In the genomic region with DNA sequence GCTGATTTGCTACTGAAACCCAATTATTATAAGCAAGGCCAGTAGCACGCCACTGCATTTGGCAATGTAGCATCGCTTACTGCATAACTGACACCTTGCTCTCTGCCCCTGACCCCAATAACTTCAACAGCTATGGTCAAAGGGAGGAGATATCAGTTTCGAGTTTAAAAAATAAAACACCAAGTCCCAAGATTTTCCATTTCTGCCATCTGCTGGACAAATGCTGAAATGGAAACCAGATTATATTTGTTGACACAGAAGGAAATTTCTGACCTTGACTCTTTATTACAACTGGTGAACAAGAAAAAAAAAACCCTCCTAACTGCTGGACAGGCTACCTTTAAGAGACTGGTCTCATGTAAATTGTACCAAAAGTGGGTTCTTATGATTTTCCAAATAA, we compare ENCODE assay signal across 8 mouse cellular contexts. TPM values are rescaled to one million over a fixed set of nuclear protein-coding genes. Genes with fewer than 3 reads are reported as not detected.
DNase-seq lines count a peak whose midpoint lies in the region; ATAC-seq and TF ChIP-seq lines count a peak whose summit lies in the region.
"Had no signal": no experiment of that assay in that cellular context is flagged by ENCODE, and none has a peak within 500 bp of the region (broad histone marks: within the 10 kb centered on the region; RNA-seq: fewer than 3 reads in every experiment).

No protein-coding gene starts in this region.

- no peak overlapping the region for H3K4me2 ChIP-seq in intestine, postnatal 0 days (replicated peaks; ENCODE audit: low read depth)
- H3K4me2 ChIP-seq in intestine, embryonic 15.5 days (replicated peaks) = no peak overlapping the region
- no peak overlapping the region for H3K4me2 ChIP-seq in midbrain, postnatal 0 days (ENCODE audit: low read depth, low read length, poor library complexity, severe bottlenecking)
- no peak overlapping the region for H3K4me2 ChIP-seq in midbrain, embryonic 16.5 days (ENCODE audit: low read length)

- TF ChIP-seq CTCF in intestine, postnatal 0 days (IDR thresholded peaks at IDR 0.05; ENCODE audit: low read depth) = peak; percentile 68
- peak; percentile 77 for TF ChIP-seq CTCF in midbrain, postnatal 0 days (IDR thresholded peaks at IDR 0.05)

- peak; percentile 59 for DNase-seq in midbrain, postnatal 0 days (ENCODE audit: low spot score)
- peak; percentile 48 to 68 for DNase-seq in cerebellum, postnatal 10 days
- peak; percentile 4 for DNase-seq in retina, postnatal 7 days (ENCODE audit: low read depth, low spot score)
- no peak for DNase-seq in gastrocnemius, adult 18-20 months (ENCODE audit: low spot score)
- DNase-seq: gastrocnemius, postnatal 10 days had no signal

- H3K4me3 ChIP-seq in intestine, postnatal 0 days (ENCODE audit: low read depth, low read length) = no peak overlapping the region
- H3K4me3 ChIP-seq in intestine, embryonic 15.5 days (replicated peaks) = no peak overlapping the region
- no peak overlapping the region for H3K4me3 ChIP-seq in midbrain, postnatal 0 days (ENCODE audit: low read depth, low read length)
- H3K4me3 ChIP-seq in midbrain, embryonic 16.5 days (ENCODE audit: low read depth, low read length) = no peak overlapping the region

- ATAC-seq in intestine, postnatal 0 days = no peak
- no peak for ATAC-seq in intestine, embryonic 15.5 days
- ATAC-seq in midbrain, postnatal 0 days (ENCODE audit: low FRiP score) = no peak
- no peak for ATAC-seq in midbrain, embryonic 16.5 days

- H3K4me1 ChIP-seq in intestine, postnatal 0 days (replicated peaks; ENCODE audit: control insufficient read depth, insufficient read depth, low read length) = no peaks in the 10 kb centered on the region
- H3K4me1 ChIP-seq in intestine, embryonic 15.5 days (replicated peaks) = no peaks in the 10 kb centered on the region
- no peaks in the 10 kb centered on the region for H3K4me1 ChIP-seq in midbrain, postnatal 0 days (ENCODE audit: insufficient read depth, low read length)
- H3K4me1 ChIP-seq in midbrain, embryonic 16.5 days (ENCODE audit: control insufficient read depth, insufficient read depth, low read length) = peaks cover 9% of the 10 kb centered on the region

- 36% methylated on average over 3 of the region's 3 CpGs for WGBS in intestine, postnatal 0 days
- WGBS in intestine, embryonic 15.5 days = 36% methylated on average over 3 of the region's 3 CpGs
- WGBS in midbrain, postnatal 0 days = 48% methylated on average over 3 of the region's 3 CpGs
- WGBS in midbrain, embryonic 16.5 days = 51% methylated on average over 3 of the region's 3 CpGs

- H3K27me3 ChIP-seq in intestine, postnatal 0 days (replicated peaks; ENCODE audit: control insufficient read depth, insufficient read depth, low read length) = no peaks in the 10 kb centered on the region
- H3K27me3 ChIP-seq in intestine, embryonic 15.5 days (replicated peaks) = no peaks in the 10 kb centered on the region
- no peaks in the 10 kb centered on the region for H3K27me3 ChIP-seq in midbrain, postnatal 0 days (ENCODE audit: insufficient read depth, low read length)
- no peaks in the 10 kb centered on the region; the same call in 1 of the 2 replicates for H3K27me3 ChIP-seq in midbrain, embryonic 16.5 days (ENCODE audit: control insufficient read depth, insufficient read depth, low read depth, low read length)

- H3K9ac ChIP-seq in intestine, postnatal 0 days (ENCODE audit: low read depth, low read length) = no peak overlapping the region
- no peak overlapping the region for H3K9ac ChIP-seq in intestine, embryonic 15.5 days
- no peak overlapping the region for H3K9ac ChIP-seq in midbrain, postnatal 0 days (replicated peaks; ENCODE audit: low read length, poor library complexity, severe bottlenecking)
- H3K9ac ChIP-seq in midbrain, embryonic 16.5 days (ENCODE audit: low read depth, low read length) = no peak overlapping the region

- no peaks in the 10 kb centered on the region for H3K9me3 ChIP-seq in intestine, postnatal 0 days (ENCODE audit: control insufficient read depth)
- H3K9me3 ChIP-seq in intestine, embryonic 15.5 days = no peaks in the 10 kb centered on the region
- H3K9me3 ChIP-seq in midbrain, postnatal 0 days (ENCODE audit: low read length) = no peaks in the 10 kb centered on the region
- no peaks in the 10 kb centered on the region for H3K9me3 ChIP-seq in midbrain, embryonic 16.5 days (replicated peaks; ENCODE audit: control insufficient read depth, low read length, poor library complexity, severe bottlenecking)

- no peaks in the 10 kb centered on the region for H3K36me3 ChIP-seq in intestine, postnatal 0 days (ENCODE audit: control insufficient read depth, insufficient read depth)
- no peaks in the 10 kb centered on the region for H3K36me3 ChIP-seq in intestine, embryonic 15.5 days
- no peaks in the 10 kb centered on the region for H3K36me3 ChIP-seq in midbrain, postnatal 0 days (ENCODE audit: insufficient read depth, low read length)
- no peaks in the 10 kb centered on the region for H3K36me3 ChIP-seq in midbrain, embryonic 16.5 days (ENCODE audit: control insufficient read depth, insufficient read depth, low read length)

- H3K27ac ChIP-seq in intestine, postnatal 0 days (ENCODE audit: low read depth, low read length) = no peak overlapping the region
- no peak overlapping the region for H3K27ac ChIP-seq in intestine, embryonic 15.5 days
- H3K27ac ChIP-seq in midbrain, postnatal 0 days (ENCODE audit: low read depth, low read length) = no peak overlapping the region
- H3K27ac ChIP-seq in midbrain, embryonic 16.5 days (ENCODE audit: low read length) = no peak overlapping the region

RNA-seq across cellular contexts. Expression of a gene that starts 18.9 kb away (rescaled TPM):
- not detected in 2 replicates for polyA plus RNA-seq in intestine, postnatal 0 days (2015; fragmentation: Nextera tagmentation; extraction: Ambion mirVana)
- not detected in 2 replicates for polyA plus RNA-seq in intestine, embryonic 15.5 days (2015; fragmentation: Nextera tagmentation; extraction: Ambion mirVana)
- 0.88 TPM in 1 of 2 replicates, not detected in the other for total RNA-seq in midbrain, postnatal 0 days (2014; rRNA removed)
- not detected in 2 replicates for polyA plus RNA-seq in midbrain, postnatal 0 days (2015; fragmentation: Nextera tagmentation; extraction: Ambion mirVana)
- polyA plus RNA-seq in midbrain, embryonic 16.5 days (2015; fragmentation: Nextera tagmentation; extraction: Ambion mirVana) = not detected in 2 replicates
- total RNA-seq in gastrocnemius, adult 18-20 months (2021) = not detected
- total RNA-seq: gastrocnemius, postnatal 10 days had no signal
